Mouse (Mus musculus) forebrain, embryonic 16.5 days (tissue): ENCODE measurements at regions not wholly inside any gene's neighbourhood (a gene's known extent, or its start where the extent isn't known, plus 50 kb on each side); places are given as distances from the start of the nearest gene placed in this dataset.

Source experiments
- ATAC-seq: fragments of 200-750 bp; cut with Nextera tagmentation; 2 replicates; pipeline ENCODE4 v1.8.0; 2017; ENCODE audit warnings: mild to moderate bottlenecking, moderate library complexity
- H3K27ac ChIP-seq: fragments of 300-500 bp; sonication (generic); 2 replicates; pipeline ENCODE4 v1.5.1; 2014; ENCODE audit warnings: low read length, control low read depth
- H3K27me3 ChIP-seq: fragments of 300-500 bp; sonication (generic); replicated peaks from 2 replicates; pipeline ENCODE4 v1.6.1; 2014; ENCODE audit warnings: low read length; ENCODE audit not compliant: control insufficient read depth, insufficient read depth
- H3K36me3 ChIP-seq: fragments of 300-500 bp; sonication (generic); 2 replicates; pipeline ENCODE4 v1.6.1; 2014; ENCODE audit not compliant: control insufficient read depth, insufficient read depth
- H3K4me1 ChIP-seq: fragments of 300-500 bp; sonication (generic); replicated peaks from 2 replicates; pipeline ENCODE4 v1.6.1; 2014; ENCODE audit warnings: low read length; ENCODE audit not compliant: control insufficient read depth, insufficient read depth
- H3K4me2 ChIP-seq: fragments of 300-500 bp; sonication (generic); 2 replicates; pipeline ENCODE4 v1.6.1; 2014; ENCODE audit warnings: mild to moderate bottlenecking, low read length, control low read depth
- H3K4me3 ChIP-seq: fragments of 300-500 bp; sonication (generic); replicated peaks from 2 replicates; pipeline ENCODE4 v1.5.1; 2014; ENCODE audit warnings: mild to moderate bottlenecking, low read length, control low read depth
- H3K9ac ChIP-seq: fragments of 300-500 bp; sonication (generic); replicated peaks from 2 replicates; pipeline ENCODE4 v1.6.1; 2014; ENCODE audit warnings: low read depth, low read length, control low read depth
- H3K9me3 ChIP-seq: fragments of 300-500 bp; sonication (generic); 2 replicates; pipeline ENCODE4 v1.6.1; 2016; ENCODE audit warnings: low read length; ENCODE audit not compliant: control insufficient read depth
- WGBS: fragments of 180-500 bp; shearing (Covaris S2); extraction: QIAGEN DNeasy Blood & Tissue Kit; methylation state at CpG from one replicate; pipeline ENCODE4 v1.1.7; 2014; 5-methylcytosine and 5-hydroxymethylcytosine counted together

GRCm38 (mm10) chr9:30820806-30821375 lies 101.4 kb downstream of the Adamts15 start:
- no peak overlapping the region for H3K4me2 ChIP-seq
- no peak overlapping the region for H3K27ac ChIP-seq
- H3K4me3 ChIP-seq = no peak overlapping the region
- WGBS = 88% methylated on average over 2 of the region's 2 CpGs
- H3K4me1 ChIP-seq = no peaks in the 10 kb centered on the region
- no peaks in the 10 kb centered on the region for H3K9me3 ChIP-seq
- H3K36me3 ChIP-seq = no peaks in the 10 kb centered on the region
- no peak overlapping the region for H3K9ac ChIP-seq
- H3K27me3 ChIP-seq = no peaks in the 10 kb centered on the region
- no peak for ATAC-seq

DNA sequence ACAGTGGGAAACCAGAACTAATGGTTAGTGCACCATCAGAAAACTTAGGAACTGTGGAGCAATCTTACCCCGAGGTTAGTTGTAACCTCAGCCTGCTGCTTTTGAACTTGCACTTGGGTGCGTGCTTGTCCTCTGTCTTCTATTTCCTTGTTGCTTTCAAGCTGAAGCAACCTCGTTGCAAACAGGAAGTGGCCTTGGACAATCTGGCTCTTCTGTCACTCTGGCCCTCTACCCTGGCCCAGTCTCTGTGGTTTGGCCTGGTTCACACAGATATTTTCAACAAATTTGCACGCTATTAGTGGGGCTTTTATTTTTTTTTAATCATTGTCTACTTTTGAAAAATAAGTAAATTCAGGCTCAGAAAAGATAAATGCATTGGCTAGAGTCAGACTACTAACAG lies 109.0 kb downstream of the Adamts15 start:
- Histone ChIP-seq H3K9me3 (no peaks in the 10 kb centered on the region), H3K4me2 (no peak overlapping the region), H3K4me1 (no peaks in the 10 kb centered on the region), H3K36me3 (no peaks in the 10 kb centered on the region), H3K27ac (no peak overlapping the region), H3K4me3 (no peak overlapping the region), H3K9ac (no peak overlapping the region), H3K27me3 (no peaks in the 10 kb centered on the region)
- ATAC-seq = no peak
- 77% methylated on average over 4 of the region's 4 CpGs for WGBS

DNA sequence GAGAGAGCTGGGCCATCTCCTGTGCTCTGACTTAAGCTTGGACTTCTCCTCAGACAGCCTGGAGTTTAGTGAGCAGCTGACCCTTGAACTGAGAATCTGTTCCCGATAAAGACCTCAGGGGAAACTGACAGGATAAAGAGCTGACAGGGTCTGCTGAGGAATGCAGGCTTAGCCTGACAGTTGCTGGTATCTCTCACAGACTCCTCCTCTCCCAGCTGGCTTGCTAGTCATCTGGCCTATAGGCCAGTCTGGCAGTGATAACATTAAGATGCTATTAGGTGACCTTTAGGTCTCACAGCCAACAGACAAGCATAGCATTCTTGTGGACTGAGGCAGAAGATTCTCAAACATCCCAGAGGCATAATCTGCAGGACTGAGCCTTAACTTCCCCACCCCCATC lies 111.4 kb downstream of the Adamts15 start:
- ATAC-seq = no peak
- Histone ChIP-seq H3K36me3 (no peaks in the 10 kb centered on the region), H3K4me1 (no peaks in the 10 kb centered on the region), H3K9me3 (no peaks in the 10 kb centered on the region), H3K27me3 (no peaks in the 10 kb centered on the region), H3K4me3 (no peak overlapping the region), H3K9ac (no peak overlapping the region), H3K4me2 (no peak overlapping the region), H3K27ac (no peak overlapping the region)
- 48% methylated on average over 1 of the region's 1 CpGs for WGBS

GRCm38 (mm10) chr9:30810290-30810689 lies 112.0 kb downstream of the Adamts15 start:
- H3K4me1 ChIP-seq = no peaks in the 10 kb centered on the region
- no peak overlapping the region for H3K4me3 ChIP-seq
- no peak overlapping the region for H3K4me2 ChIP-seq
- no peaks in the 10 kb centered on the region for H3K36me3 ChIP-seq
- no peaks in the 10 kb centered on the region for H3K27me3 ChIP-seq
- H3K9me3 ChIP-seq = no peaks in the 10 kb centered on the region
- 64% methylated on average over 4 of the region's 4 CpGs for WGBS
- H3K27ac ChIP-seq = no peak overlapping the region
- H3K9ac ChIP-seq = no peak overlapping the region
- ATAC-seq = no peak

- ATAC-seq = no peak
- H3K27me3 ChIP-seq = no peaks in the 10 kb centered on the region
- WGBS = 89% methylated on average over 11 of the region's 11 CpGs
- H3K27ac ChIP-seq = no peak overlapping the region
- no peaks in the 10 kb centered on the region for H3K9me3 ChIP-seq
- H3K36me3 ChIP-seq = no peaks in the 10 kb centered on the region
- H3K4me1 ChIP-seq = no peaks in the 10 kb centered on the region
- no peak overlapping the region for H3K9ac ChIP-seq
- no peak overlapping the region for H3K4me3 ChIP-seq
- H3K4me2 ChIP-seq = no peak overlapping the region
These were observed 113.3 kb downstream of the Adamts15 start for GRCm38 (mm10) chr9:30808863-30809491.

- H3K9me3 ChIP-seq = no peaks in the 10 kb centered on the region
- H3K27ac ChIP-seq = no peak overlapping the region
- WGBS = 88% methylated on average over 10 of the region's 10 CpGs
- no peak overlapping the region for H3K4me2 ChIP-seq
- no peak overlapping the region for H3K9ac ChIP-seq
- ATAC-seq = no peak
- H3K4me1 ChIP-seq = no peaks in the 10 kb centered on the region
- no peak overlapping the region for H3K4me3 ChIP-seq
- no peaks in the 10 kb centered on the region for H3K27me3 ChIP-seq
- no peaks in the 10 kb centered on the region for H3K36me3 ChIP-seq
These were observed 118.3 kb downstream of the Adamts15 start for GRCm38 (mm10) chr9:30803755-30804532.

DNA sequence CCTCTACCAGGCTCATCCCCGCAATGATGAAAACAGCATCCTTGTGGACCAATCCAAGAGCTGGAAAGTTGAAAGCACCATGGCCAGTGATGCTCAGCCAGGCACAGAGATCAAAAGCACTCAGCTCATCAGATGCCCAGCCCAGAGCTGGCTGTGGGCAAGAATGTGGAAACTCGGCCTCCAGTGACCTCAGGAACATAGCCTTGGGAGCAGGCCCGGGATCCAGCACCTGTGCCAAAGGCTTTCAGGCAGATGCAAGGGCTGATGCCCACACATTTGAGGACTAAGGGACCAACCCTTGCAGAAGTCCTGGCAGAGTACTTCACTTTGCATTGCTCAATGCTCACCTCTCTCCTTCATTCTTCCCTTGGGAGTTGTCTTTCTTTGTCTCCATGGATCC lies 119.4 kb downstream of the Adamts15 start:
- no peak overlapping the region for H3K4me3 ChIP-seq
- no peaks in the 10 kb centered on the region for H3K36me3 ChIP-seq
- 76% methylated on average over 3 of the region's 3 CpGs for WGBS
- no peaks in the 10 kb centered on the region for H3K27me3 ChIP-seq
- no peak for ATAC-seq
- no peaks in the 10 kb centered on the region for H3K4me1 ChIP-seq
- H3K27ac ChIP-seq = no peak overlapping the region
- no peaks in the 10 kb centered on the region for H3K9me3 ChIP-seq
- H3K4me2 ChIP-seq = no peak overlapping the region
- no peak overlapping the region for H3K9ac ChIP-seq

GRCm38 (mm10) chr9:30794701-30795407 lies 127.4 kb downstream of the Adamts15 start:
- Histone ChIP-seq H3K27me3 (no peaks in the 10 kb centered on the region), H3K4me3 (no peak overlapping the region), H3K36me3 (no peaks in the 10 kb centered on the region), H3K9ac (no peak overlapping the region), H3K9me3 (no peaks in the 10 kb centered on the region), H3K27ac (no peak overlapping the region), H3K4me1 (no peaks in the 10 kb centered on the region), H3K4me2 (no peak overlapping the region)
- no peak for ATAC-seq
- 83% methylated on average over 3 of the region's 3 CpGs for WGBS

DNA sequence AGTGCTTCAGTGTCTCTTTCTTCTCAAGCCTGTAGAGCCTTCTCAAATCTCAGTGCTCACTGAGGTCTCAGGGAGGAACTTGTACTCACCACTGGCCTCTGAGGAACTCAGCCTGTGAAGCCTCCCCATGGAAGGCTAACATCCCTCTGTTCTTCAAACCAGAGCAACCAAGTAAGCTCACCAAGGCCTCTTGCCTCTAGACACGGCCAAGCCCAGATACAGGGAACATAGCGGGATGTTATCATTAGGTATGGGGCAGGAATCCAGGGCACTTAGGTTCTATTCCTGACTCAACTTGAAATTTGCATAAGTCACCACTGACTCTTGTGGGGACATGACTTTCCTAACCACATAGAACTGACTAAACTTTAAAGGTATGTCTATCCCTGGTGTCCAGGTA lies 141.0 kb downstream of the Adamts15 start:
- Histone ChIP-seq H3K27me3 (no peaks in the 10 kb centered on the region), H3K4me3 (no peak overlapping the region)

More for the DNA sequence above, 141.0 kb downstream of the Adamts15 start:
- Histone ChIP-seq H3K4me1 (no peaks in the 10 kb centered on the region), H3K9ac (no peak overlapping the region), H3K9me3 (no peaks in the 10 kb centered on the region), H3K36me3 (no peaks in the 10 kb centered on the region), H3K4me2 (no peak overlapping the region), H3K27ac (no peak overlapping the region)
- ATAC-seq = no peak
- WGBS = 90% methylated on average over 2 of the region's 2 CpGs
